Mouse (Mus musculus): Measurements from ENCODE around the gene Lct. TPM values are rescaled to one million over a fixed set of nuclear protein-coding genes. Genes with fewer than 3 reads are reported as not detected.

The Lct gene
- total and polyA plus RNA-seq, 3 experiments: 0.07 to 0.14 (median 0.08) TPM

- TF ChIP-seq ZKSCAN1 (IDR thresholded peaks at IDR 0.05; ENCODE audit: borderline replicate concordance, low read depth, low read length): peak; percentile 36
- no peak for TF ChIP-seq ZNF384 (IDR thresholded peaks at IDR 0.05; ENCODE audit: low read depth, low read length)
- no peak for TF ChIP-seq USF2 (conservative IDR thresholded peaks at IDR 0.05; ENCODE audit: low read depth, low read length)
- TF ChIP-seq NRF1 (IDR thresholded peaks at IDR 0.05; ENCODE audit: low read depth, low read length): no peak
- no peak for TF ChIP-seq E2F4 (IDR thresholded peaks at IDR 0.05; ENCODE audit: insufficient replicate concordance, low read depth, low read length)
- no peak for TF ChIP-seq ZMIZ1 (IDR thresholded peaks at IDR 0.05; ENCODE audit: low read depth, low read length)
- no peak for TF ChIP-seq EP300 (IDR thresholded peaks at IDR 0.05; ENCODE audit: low read length)
- no peak for TF ChIP-seq USF1 (IDR thresholded peaks at IDR 0.05; ENCODE audit: low read depth, low read length)
- no peak for TF ChIP-seq ETS1 (conservative IDR thresholded peaks at IDR 0.05; ENCODE audit: low read depth, low read length)
- TF ChIP-seq POLR2A (IDR thresholded peaks at IDR 0.05; ENCODE audit: low read depth, low read length): no peak
- no peak for TF ChIP-seq MEF2A (IDR thresholded peaks at IDR 0.05; ENCODE audit: borderline replicate concordance, low read depth, low read length)
- no peak for TF ChIP-seq NELFE (IDR thresholded peaks at IDR 0.05; ENCODE audit: low read depth, low read length)
- no peak for TF ChIP-seq GABPA (IDR thresholded peaks at IDR 0.05; ENCODE audit: insufficient replicate concordance, low read depth, low read length)
Observed at GRCm38 (mm10) chr1:128372143-128372860, 44.2 kb upstream of the Lct start (continued).

GRCm38 (mm10) chr1:128368732-128369441 lies 40.8 kb upstream of the Lct start:
- in situ Hi-C loops (cut with MboI; ENCODE audit: low pct_ligation_motif_present, low pct_unique_long_range_greater_than_20kb, low sequenced_read_pairs): loop anchor here (5.0 to 10.0 kb wide), 3 partner anchors 216 to 458 kb away; no protein-coding TSS in a partner anchor
- no peaks in the 10 kb centered on the region for H3K9me3 ChIP-seq (replicated peaks; ENCODE audit: low read length)
- DNase-seq (ENCODE audit: extremely low read depth): peak; percentile 68
- H3K27me3 ChIP-seq (replicated peaks): no peaks in the 10 kb centered on the region
- dilution Hi-C loops (cut with MboI; ENCODE audit: extremely low pct_ligation_motif_present, extremely low pct_unique_long_range_greater_than_20kb, low sequenced_read_pairs): no loop called here
- no peak overlapping the region for H3K4me3 ChIP-seq (replicated peaks in 1 of 3; ENCODE audit: low read depth in 2 of 3, low read length in 2 of 3, poor library complexity in 1 of 3)
- peaks cover 39 to 81% of the 10 kb centered on the region in 2 experiments for H3K36me3 ChIP-seq (replicated peaks in 1 of 2; ENCODE audit: control insufficient read depth in 1 of 2, insufficient read depth in 1 of 2, low read length in 1 of 2)
- no peak overlapping the region; the same call in 1 of the 2 replicates for H3K9ac ChIP-seq (ENCODE audit: insufficient read depth, low read depth)
- H3K79me2 ChIP-seq (replicated peaks; ENCODE audit: control insufficient read depth, extremely low read depth, insufficient read depth, poor library complexity, severe bottlenecking): peaks cover 3% of the 10 kb centered on the region; the same call in 1 of the 2 replicates
- peaks cover 3 to 10% of the 10 kb centered on the region in 2 experiments; a peak in 3 of 4 replicates for H3K4me1 ChIP-seq (ENCODE audit: control insufficient read depth in 1 of 2, insufficient read depth in 2 of 2)
- H3K27ac ChIP-seq (ENCODE audit: insufficient read depth, low read depth): no peak overlapping the region
- no peak; the same call in 1 of the 2 replicates for TF ChIP-seq ZC3H11A (IDR thresholded peaks at IDR 0.05; ENCODE audit: low read depth, low read length)
- TF ChIP-seq NRF1 (IDR thresholded peaks at IDR 0.05; ENCODE audit: low read depth, low read length): no peak
- TF ChIP-seq RAD21 (IDR thresholded peaks at IDR 0.05; ENCODE audit: low read depth, low read length): peak; percentile 83
- no peak for TF ChIP-seq USF2 (conservative IDR thresholded peaks at IDR 0.05; ENCODE audit: low read depth, low read length)
- TF ChIP-seq MAFK (IDR thresholded peaks at IDR 0.05; ENCODE audit: insufficient replicate concordance, low read length): peak; percentile 19; the same call in 1 of the 2 replicates
- peak; percentile 46 to 79; a peak in 3 of 4 replicates for TF ChIP-seq CTCF (conservative IDR thresholded peaks at IDR 0.05 in 1 of 2, IDR thresholded peaks at IDR 0.05 in 1 of 2; ENCODE audit: low read depth in 2 of 2, low read length in 2 of 2)
- peak; percentile 76 for TF ChIP-seq SMC3 (IDR thresholded peaks at IDR 0.05; ENCODE audit: low read depth, low read length)
- TF ChIP-seq MAZ (IDR thresholded peaks at IDR 0.05; ENCODE audit: low read depth, low read length): no peak
- TF ChIP-seq ZNF384 (IDR thresholded peaks at IDR 0.05; ENCODE audit: low read depth, low read length): peak; percentile 77
- H3K4me2 ChIP-seq (ENCODE audit: insufficient read depth, low read depth, poor library complexity, severe bottlenecking): no peak overlapping the region

All from CH12.LX (cell line).